Mouse (Mus musculus) left cerebral cortex, postnatal 10 days (tissue): ENCODE measurements around the gene Srarp. TPM values are rescaled to one million over a fixed set of nuclear protein-coding genes. Genes with fewer than 3 reads are reported as not detected.

Experiments
- DNase-seq, 2 experiments: peaks; one replicate each; pipeline ENCODE4 v3.0.0; 2021 to 2022; ENCODE audit warnings: low spot score in 2 of 2, mixed read lengths in 1 of 2; ENCODE audit errors: extremely low spot score in 1 of 2
- intact Hi-C: fragments of 180-260 bp; cut with DNase I; formaldehyde crosslinking; loops from one replicate; pipeline ENCODE4 v1.15.1; 2025
- total RNA-seq, 2 experiments: library from RNA; stranded (reverse); gene quantifications; 2 replicates each; pipeline ENCODE4 v1.2.3; 2021

Srarp gene
- total RNA-seq, 2 experiments from 2014 or later, result 2.5 to 3.5 TPM

DNA sequence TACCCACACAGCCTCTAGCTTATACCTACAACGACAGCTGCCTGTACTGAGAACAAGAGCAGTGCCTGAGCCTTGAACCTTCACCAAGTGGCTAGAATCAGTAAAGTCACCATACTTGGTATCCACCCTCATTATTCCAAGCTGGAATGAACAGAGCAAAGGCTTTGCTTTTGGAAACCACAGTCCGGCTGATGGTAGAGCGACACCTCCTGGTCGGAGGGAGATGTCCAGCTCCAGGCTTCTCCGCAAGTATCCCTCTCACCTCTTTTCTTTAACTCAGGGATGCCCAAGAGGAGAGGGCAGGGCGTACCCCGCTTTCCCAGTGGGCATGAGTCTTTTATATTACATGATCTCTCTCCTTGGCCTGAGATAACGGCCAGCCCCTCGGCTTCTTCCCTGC, 6.1 kb downstream of the Srarp start:
- DNase-seq, result no peak
- intact Hi-C loops, result loop anchor here (5.0 kb wide), 1 partner anchor 132 kb away; no protein-coding TSS in a partner anchor

DNA sequence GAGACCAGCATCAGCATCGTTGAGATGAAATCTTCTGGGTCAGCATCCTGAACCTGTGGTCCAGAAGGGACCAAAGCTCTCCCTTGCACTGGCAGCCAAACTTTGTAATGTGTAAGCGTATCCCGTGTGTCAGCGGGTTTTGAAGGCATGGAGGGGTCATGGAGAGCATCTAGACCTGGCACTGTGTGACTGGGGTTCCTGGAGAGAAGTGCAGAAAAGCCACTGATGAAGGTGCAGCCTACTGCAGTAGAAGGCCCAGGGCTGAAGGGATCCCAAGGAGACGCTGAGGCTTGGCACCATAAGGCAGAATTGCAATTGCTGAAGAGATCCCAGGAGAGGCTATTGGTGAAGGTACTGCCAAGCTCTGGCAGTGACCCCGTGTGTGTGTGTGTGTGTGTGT, 6.5 kb downstream of the Srarp start:
- DNase-seq, result no peak
- intact Hi-C loops, result loop anchor here (5.0 kb wide), 1 partner anchor 133 kb away; no protein-coding TSS in a partner anchor

DNA sequence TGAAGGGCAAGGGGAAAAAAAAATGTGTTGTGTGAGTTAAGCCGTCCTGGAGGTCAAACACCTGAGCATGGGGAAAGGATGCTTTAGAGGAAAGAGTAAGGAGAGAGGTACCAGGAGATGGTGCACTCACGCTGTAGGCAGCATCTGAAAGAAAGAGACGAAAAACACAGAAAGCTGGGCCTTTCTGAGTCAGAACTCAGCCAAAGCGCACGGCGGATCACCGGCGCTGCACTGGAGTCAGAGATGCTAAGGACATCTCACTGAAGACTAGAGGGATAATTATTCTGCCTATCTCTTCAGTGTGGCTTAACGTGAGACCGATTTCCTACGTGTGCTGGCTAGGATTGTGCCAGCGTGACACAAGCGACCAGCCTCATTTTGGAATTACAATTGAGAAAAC, 8.0 kb downstream of the Srarp start:
- intact Hi-C loops, result loop anchor here (5.0 kb wide), 1 partner anchor 134 kb away; no protein-coding TSS in a partner anchor
- DNase-seq, result no peak

DNA sequence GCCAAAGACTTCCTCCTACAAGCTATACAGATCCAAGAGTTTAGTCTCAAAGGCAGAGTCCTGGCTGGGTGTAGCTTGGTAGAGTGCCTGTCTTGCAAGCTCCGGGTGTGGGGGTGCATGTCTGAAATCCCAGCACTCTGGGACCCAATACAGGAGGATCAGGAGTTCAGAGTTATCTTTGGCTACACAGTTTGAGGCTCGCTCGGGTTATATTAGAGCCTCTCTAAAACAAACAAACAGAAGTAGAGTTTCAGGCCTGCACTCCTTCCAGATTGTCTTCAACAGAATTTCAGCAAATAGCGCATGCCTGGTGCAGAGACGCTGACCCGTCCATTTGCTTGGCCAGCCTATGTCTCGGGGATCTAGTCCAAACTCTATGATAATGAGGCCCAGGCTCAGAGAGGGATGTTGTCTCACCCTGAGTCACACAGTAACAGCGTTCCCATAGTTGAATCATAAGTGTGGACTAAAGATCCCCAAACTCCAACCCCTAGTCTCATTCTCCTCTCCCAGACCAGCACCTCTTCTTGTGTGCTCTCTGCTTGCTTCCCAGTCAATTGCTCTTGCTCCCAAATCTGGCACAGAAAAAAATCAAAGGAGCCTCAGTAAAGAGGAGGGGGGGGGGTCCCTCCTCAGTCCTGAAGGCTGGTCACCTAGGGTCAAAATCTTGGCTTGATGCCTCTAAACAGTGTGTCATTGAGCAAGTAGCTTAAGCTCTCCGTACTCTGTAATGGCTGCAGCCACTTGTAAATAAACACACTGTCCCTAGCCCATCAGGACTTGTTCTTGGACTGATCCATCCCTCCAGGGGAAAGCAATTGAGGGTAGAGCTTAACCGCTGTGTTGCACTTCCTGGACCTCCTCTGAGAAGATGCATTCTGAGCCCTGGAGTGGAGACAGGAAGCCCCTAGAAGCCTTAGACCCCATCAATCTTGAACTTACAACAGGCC, 8.8 kb downstream of the Srarp start:
- intact Hi-C loops, result loop anchor here (5.0 kb wide), 1 partner anchor 135 kb away; no protein-coding TSS in a partner anchor
- DNase-seq, result no peak

DNA sequence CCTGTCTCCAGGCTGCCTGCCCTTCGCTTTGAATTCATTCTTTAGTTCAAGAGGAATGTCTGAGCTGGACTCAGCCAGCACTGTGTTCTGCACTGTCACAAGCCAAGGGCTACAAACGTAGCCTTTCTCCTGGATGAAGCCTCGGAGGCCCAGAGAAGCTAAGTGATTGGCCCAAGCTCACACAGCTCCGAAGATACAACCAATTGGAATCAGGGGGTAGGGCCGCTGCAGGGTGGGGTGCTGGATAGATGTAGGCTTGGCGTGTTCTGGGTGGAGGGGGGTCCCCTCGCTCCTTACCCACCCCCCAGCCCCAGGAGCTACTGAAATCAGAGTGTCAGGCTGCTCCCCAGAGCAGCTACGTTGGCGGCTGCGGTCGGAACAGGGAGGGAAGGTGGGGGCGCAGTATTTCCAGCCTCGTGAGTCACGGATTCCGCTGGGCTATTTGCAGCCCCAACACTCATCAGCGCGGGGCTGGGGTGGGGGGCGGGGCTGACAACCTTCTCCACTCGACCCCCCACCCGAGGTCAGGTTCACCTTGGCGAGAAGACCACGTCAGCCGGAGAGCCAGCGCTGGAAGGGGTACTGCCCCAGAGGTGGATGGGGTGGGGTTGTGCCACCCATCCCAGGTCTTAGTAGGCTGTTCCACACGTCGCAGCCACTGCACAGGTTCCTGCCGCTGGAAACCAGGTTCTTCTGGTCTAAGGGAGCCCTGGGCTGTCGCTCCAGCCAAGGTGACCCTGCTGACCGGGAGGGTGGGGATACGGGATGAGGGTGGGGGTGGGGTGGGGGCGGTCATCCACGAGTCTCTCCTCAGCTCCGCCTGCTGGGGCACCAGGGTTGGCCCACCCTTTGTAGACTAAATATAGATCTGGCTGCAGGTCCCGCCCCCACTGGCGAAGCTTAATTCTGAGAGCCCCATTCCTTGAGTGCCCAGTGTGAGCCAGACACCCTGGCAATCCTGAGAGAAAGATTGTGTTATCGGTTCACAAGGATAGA, 10.1 kb downstream of the Srarp start:
- DNase-seq, result peak; percentile 74
- intact Hi-C loops, result loop anchor here (5.0 kb wide), 1 partner anchor 137 kb away; no protein-coding TSS in a partner anchor

DNA sequence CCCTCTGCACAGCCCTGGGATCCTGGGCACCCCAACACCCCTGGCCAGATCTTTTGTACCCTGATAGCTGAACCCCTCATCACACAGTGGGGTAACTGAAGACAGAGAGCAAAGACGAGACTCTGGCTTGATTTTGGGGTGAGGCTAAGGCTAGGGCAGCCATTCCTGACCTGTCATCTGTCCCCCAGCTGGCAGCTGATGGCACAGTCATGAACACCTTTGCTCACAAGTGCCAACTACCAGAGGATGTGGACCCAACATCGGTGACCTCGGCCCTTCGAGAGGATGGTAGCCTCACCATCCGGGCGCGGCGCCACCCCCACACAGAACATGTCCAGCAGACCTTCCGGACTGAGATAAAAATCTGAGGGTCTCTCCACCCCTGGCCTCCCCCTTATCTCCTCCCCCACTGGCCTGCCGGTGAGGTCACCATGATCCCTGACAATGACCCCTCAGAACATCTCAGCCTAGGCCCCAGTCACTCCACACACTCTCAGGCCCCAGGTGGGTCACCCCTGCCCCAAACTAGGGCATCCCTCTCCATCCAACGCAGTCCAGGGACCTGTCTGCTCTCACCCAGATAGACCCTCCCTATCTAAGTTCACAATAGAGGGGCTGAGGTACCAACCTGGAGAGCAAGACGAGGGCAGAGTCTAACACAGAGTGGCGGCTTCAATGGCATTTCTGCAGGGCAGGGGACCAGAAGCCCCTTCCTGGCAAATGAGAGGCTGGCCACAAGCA, 12.0 kb downstream of the Srarp start:
- intact Hi-C loops, result no loop called here
- no peak for DNase-seq

DNA sequence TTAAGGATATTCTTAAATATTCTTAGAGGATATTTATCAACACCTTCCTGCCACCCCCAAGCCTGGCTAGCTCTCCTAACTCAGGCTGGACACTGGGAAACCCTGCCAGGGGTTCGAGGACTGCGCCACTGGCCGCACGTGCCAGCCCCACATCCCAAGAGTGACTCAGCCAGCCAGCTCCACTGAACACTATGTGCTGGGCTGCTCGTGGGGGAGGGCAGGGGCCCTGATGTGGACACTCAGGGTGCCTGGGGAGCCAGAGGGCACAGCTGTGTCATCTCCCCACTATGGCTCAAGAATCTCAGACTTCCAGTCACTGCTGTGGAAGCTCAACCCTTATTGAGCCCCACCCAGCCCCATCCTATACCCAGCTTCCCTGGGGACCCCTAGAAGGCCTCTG, 12.6 kb downstream of the Srarp start:
- no peak for DNase-seq
- intact Hi-C loops, result no loop called here

DNA sequence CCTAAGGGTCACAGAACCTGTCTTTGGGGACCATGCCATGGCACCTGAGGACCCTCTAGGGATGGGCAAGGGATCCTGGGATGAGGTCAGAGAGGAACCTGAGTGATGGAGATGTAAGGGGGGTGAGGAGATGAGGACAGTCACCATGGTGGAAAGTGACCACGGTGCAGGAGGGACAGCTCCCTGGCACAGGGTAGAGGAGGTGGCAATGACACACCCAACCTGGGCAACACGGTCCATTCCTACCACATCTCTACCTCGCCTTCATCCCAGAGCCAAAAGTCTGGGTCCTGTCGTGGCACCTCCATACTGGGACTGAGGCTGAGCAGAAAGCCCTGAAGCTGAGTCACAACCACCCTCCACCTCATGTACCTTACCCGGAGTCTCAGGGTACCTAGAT, 13.1 kb downstream of the Srarp start:
- DNase-seq, result no peak
- intact Hi-C loops, result no loop called here

DNA sequence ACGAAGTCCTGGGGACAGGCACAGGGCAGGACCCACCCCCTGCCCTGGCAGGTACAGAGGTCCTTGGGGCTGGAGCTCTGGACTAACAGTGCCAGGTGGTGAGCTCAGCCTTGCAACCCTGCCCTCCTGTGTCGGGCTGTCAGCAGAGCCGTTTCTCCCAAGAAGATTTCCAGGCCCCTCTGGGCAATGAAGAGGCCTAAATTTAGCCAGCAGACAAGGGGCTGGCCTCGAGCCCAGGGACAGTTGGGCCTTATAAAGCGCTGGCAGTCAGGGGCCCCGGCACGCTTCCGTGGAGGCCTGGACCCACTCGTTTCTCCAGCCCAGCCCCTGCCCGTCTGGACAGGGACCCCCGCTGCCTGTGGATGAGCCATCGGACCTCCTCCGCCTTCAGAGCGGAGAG, 14.5 kb downstream of the Srarp start:
- intact Hi-C loops, result no loop called here
- peak in 1 of 2 experiments; percentile 59 for DNase-seq

DNA sequence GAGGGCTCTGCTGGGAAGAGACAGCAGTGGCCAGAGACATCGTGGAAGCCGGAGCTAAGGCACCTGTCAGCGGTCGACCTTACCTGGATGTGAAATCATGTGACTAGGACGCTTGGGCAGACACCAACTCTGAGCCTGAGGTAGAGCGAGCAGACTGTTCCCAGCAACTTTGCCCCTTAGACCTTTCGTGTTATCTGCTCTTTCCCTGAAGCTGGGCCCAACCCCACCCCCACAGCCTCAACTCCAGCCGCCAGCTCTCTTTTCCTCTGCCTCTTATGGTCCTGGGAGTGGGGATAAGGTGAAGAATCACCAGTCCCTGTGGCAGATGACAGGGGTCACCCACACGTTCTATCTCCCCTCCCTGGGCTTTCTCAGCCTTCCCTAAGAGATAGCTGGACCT, 15.0 kb downstream of the Srarp start:
- intact Hi-C loops, result no loop called here
- no peak for DNase-seq

DNA sequence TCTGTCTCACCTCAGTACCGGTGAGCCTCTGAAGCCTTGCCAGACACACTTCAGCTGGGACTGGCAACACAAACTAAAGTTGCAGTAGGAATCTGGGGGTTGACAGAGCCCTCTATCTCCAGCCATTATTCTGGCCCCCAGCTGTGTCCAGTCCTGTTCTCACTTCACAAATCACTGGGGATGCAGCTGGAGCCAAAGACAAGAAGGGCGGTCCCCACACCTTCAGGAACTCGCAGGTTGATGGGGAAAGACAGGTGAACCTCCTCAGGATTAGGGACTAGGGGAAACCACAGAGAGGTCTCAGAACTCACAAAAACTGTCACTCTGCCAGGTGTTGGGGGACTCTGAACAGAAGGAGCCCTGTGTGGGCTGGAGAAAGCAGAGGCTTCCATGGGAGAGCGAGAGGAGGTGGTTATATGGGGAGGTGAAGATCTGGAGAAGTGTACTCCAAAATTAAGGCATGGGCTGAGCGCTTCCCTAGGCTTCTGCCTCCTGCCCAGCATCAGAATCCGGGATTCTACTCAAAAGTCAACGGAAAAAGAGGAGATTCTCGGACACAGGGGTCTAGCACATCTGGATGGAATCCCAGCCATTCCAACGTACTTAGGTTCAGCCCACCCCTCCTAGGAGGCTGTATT, 15.6 kb downstream of the Srarp start, which contains the start of gene Hspb7:
Hspb7 (plus strand) TSS at position 588 of the 638 bp plus-strand sequence.
- DNase-seq, result no peak
- intact Hi-C loops, result no loop called here

DNA sequence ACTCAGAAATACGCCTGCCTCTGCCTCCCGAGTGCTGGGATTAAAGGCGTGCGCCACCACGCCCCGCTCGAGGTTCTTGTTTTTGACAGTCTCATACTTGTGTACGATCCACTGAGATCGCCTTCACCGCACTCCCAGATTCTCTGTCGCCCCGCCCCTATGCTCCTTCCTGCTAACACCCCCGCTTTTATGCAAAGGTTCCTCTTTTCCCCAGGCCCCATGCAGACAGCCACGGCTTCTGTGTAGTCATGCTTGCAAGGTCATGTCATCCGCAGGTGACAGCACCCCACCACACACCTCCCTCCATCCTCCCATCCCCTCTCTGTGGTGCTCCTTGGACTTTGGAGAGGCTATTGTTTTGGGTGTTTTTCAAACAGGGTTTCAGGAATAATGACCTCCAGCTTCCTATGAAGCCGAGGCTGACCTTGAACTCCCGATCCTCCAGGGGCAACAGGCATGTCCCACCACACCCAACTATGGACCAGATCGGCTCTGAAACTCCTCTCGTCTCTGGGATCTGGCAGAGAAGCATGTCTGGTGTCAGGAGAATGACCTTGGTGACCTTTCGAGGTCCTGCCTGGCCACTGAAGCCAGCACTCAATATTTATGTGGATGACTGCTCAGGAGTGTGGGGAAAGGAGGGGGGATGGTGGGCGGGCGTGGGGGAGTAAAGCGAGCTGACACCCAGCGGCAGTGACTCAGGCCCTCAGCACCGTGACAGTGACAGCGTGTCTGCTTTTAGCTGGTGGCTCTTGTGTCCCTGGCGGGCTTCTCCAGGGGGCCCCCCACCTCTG, 16.3 kb downstream of the Srarp start:
- no peak for DNase-seq
- intact Hi-C loops, result no loop called here

DNA sequence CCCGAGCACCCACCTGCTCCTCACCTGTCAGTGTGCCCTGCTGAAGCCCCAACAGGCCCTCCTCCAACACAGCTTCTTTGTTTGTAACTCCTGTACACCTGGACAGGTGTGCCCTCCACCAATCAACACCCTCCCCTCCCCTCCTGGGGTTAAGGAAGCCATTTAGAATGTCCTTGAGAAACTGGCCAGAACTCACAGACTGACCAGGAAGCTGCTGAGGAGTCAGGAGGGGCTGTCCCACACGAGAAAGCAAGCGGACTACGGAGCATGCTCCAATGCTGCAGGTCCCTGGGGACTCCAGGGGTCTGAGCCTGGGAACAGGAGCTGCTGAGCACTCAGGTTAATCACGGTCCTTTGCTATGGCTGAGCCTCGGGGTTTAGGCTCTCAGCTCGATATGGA, 20.0 kb downstream of the Srarp start, which contains the start of gene Clcnkb:
Clcnkb (minus strand) TSS at position 91 of the 400 bp plus-strand sequence.
- intact Hi-C loops, result no loop called here
- DNase-seq, result peak in 1 of 2 experiments; percentile 15

DNA sequence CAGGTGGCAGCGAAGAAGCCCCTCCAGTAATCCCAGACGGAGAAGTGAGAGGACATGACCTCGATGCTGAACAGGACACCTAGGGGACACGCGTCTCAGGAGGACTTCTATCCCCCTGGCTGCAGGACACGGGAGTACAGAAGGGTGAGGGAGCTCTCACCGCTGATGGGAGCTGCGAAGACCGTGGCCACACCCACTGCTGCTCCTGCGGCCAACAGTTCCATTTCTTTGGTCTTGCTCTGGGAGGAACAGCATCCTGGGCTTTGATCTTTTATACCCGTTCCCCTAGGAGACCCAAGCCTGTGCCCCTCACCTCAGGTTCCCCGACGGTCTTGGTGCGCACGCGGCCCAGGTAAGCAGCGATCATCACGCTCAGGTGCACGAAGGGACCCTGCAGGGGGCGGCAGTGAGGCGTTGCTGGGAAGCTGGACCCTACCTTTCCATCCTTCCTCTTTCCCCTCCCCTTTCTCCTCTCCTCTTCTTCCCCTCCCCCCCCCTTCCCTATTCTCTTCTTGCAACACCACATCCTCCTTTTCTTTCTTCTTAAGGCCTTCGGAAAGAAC, 24.4 kb downstream of the Srarp start:
- DNase-seq, result no peak
- intact Hi-C loops, result no loop called here

DNA sequence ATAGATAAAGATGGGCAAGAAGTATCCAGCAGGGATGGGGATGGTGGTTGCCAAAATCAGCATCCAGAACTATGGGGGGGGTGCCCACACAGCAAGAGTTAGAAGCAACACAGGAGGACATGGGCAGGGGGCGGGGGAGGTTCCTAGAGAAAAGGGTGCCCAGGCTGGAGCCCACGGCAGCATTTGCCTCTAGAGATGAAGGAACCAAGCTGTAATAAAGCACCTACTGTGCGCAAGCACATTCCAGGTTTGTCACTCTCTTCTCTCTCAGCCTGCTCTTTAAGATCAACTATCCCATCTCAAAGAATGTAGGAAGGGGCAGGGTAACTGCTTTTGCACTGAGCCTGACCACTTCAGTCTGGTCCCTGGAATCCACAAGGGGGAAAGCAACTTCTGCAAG, 27.3 kb downstream of the Srarp start:
- intact Hi-C loops, result no loop called here
- no peak for DNase-seq

DNA sequence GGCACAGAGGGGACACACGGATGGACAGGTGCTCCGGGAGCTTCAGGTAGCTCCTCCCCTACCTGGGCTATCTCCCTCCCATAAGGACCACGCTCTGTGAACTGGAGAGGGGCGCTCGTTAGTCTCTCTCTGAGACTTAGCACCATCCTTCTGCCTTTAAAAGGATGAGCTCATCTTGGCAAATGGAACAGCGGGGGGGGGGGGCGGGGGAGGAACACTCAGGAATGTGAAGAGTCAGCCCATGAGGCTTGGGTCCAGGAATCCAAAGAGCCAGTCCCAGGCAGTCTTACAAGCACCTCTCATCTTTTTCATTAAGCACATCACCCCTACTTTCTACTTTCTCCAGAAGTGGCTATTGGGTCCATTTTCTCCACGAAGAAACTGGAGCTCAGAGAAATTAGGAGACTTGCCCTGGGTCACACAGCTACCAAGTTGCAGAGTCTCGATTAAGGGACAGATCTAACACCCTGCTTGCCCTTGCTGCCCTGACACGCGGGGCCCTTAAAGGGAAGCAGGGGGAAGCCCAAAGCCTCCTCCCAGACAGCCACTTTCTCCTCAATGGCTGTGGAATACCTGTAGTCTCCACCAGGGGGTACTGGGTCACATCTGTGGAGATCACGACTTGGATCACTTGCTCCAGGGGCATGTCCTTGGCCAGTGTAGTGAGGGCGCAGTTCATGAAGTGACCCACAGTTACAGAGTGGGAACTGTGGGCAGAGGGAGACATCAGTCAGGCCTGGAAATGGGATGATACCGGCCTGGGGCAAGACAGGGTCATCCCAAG, 29.2 kb downstream of the Srarp start:
- DNase-seq, result no peak
- intact Hi-C loops, result loop anchor here (2.0 kb wide), 1 partner anchor 168 kb away; no protein-coding TSS in a partner anchor
